Mouse (Mus musculus): ENCODE results near the gene Bcas1.

- no peak for TF ChIP-seq POLR2AphosphoS5 (IDR thresholded peaks at IDR 0.05; ENCODE audit: insufficient replicate concordance, low read depth, low read length)
- no peak for TF ChIP-seq CTCF (IDR thresholded peaks at IDR 0.05; ENCODE audit: low read depth, low read length)
- TF ChIP-seq TAL1 (conservative IDR thresholded peaks at IDR 0.05; ENCODE audit: low read depth, low read length), result no peak
- TF ChIP-seq GATA1 (IDR thresholded peaks at IDR 0.05; ENCODE audit: borderline replicate concordance, low read length), result no peak
Observed at GRCm38 (mm10) chr2:170310310-170310987, 117.2 kb downstream of the Bcas1 start.

Data from G1E (cell line).